Mouse (Mus musculus): Measurements from ENCODE around the gene Jmjd1c. TPM values are rescaled to one million over a fixed set of nuclear protein-coding genes. Genes with fewer than 3 reads are reported as not detected.

Gene Jmjd1c
- 10 to 100 TPM; 52.9 to 57.7 TPM for total RNA-seq (2021)
- long read RNA-seq, experiment 1, full-length matches to known transcripts: 1 of 6 reads
- long read RNA-seq, experiment 1, partial matches to known transcripts: 4 of 6 reads
- long read RNA-seq, experiment 1, other reads (novel, unspliced or antisense): 1 of 6 reads
- long read RNA-seq, experiment 2, partial matches to known transcripts: 0 of 1 reads
- long read RNA-seq, experiment 2, other reads (novel, unspliced or antisense): 1 of 1 reads

DNA sequence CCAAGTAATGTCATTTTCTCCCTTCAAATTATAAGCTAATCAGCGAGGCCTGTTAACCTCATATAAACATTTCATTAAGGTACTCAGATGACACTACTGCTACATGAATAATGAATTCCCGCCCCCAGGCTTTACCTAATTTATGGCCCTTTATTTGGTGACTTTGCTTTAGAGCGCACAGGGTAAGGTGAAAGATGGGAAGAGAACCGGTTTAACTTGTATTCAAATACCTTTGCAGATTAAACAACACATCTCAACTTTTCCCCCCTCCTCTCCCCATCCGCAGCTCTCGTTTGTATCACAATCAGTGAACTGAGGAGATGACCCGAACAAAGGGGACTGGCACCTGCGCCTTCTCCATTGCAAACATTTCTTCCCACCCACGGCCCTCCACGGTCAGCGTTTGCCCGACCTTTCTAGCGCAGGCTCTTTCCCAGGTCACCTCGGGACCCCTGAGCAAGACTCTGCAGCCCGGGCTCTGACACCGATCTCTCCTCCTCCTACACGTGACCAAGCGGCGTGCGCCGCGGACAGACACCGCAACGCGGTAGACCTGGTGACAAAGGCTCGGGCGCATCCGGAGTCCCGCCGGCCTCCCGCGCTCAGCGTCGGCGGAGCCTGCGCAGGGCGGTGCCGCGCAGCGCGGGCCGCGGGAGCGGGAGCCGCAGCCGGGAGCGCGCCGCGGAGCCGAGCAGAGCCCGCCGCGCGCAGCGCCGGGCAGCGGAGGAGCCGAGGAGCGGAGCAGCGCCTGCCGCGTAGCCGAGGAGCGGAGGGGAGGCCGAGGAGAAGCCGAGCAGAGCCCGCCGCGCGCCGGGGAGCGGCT lies at the start of gene Jmjd1c:
Jmjd1c (plus strand) TSS at position 328 of the 823 bp plus-strand sequence.
- DNase-seq: peak; percentile 83 to 85

DNA sequence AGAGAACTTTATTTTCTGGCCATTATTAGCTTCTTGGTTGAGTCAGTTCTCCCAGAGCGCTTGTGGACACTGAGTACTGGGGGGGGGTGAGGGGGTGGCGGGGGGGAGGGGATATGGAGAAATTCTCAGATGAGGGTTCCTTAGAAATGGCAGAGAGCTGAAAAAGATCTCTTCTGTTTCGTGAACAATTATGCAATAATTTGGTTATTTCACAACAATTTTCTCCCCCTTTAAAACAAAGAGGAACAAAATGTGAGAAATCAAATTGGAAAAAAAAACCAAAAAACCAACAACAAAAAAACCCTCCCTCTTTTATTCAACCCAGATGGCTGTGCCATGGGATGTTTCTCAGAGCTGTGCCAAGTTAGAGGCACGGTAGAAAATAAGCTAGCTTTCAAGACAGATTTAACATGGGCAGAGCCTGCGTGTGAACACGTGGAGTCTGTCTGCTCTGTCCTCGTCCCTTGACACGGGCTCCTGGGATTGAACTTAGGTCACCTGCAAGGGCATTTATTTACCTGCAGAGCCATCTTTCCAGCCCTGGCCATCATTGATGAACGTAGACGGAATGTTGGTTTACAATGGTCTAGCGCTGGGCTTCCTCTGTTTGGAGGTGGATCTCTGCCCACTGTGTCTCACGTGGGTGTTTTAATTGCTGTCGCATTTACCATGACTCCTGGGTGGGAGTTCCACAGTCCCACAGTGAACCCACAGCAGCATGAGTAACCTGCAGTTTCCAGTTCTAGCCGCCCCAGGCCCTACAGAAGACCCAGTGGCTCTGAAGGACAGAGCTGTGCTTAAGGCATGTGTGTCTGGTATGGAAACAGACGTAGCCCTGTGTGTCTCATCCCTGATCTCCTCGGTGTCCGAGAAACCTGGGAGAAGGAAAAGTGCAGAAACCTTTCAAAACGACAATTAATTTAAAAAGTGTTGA lies 47.9 kb upstream of the Jmjd1c start:
- DNase-seq: no peak

DNA sequence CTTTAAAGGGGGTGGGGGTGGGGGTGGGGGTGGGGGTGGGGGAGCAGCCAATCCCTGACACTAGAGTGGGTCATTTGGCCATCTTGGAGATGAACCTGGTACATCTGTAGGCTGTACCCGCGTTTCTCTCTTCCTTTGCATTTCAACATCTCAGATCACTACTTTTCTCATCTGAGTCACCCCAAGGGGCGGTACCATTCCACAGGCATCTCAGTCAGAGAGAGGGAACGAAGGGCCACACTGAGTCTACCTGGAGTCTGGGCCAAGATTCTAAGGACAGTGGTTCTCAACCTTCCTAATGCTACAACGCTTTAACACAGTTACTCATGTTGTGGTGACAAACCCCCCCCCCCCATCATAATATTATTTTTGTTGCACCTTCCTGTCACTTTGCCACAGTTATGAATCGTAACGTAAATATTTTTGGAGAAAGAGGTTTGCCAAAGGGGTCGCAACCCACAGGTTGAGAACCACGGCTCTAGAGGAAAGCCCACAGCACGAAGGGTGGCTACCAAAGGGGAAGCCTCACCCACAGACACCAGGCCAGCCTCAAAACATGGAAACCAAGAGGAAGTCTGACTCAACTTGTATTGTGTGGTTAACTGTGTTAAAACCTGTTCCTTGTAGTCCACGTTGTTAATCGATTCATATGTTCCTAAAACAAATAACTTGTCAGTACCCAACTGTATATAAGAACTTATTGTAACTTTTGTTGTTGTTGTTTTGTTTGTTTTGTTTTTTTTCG lies 46.9 kb upstream of the Jmjd1c start:
- no peak for DNase-seq

DNA sequence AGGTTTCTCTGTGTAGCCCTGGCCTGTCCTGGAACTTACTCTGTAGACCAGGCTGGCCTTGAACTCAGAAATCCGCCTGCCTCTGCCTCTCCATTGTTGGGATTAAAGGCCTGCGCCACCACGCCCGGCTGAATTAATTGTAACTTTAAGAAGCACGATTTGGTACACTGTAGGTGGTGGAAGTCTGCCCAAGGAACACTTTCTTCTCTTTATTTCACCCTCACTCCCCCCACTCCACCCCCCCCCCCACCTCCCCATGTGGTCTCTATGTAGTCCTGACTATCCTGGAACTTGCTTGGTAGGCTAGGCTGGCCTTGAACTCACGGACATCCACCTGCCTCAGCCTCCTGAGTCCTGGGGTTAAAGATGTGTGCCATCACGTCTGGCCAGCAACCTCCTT lies 46.3 kb upstream of the Jmjd1c start:
- DNase-seq: no peak

DNA sequence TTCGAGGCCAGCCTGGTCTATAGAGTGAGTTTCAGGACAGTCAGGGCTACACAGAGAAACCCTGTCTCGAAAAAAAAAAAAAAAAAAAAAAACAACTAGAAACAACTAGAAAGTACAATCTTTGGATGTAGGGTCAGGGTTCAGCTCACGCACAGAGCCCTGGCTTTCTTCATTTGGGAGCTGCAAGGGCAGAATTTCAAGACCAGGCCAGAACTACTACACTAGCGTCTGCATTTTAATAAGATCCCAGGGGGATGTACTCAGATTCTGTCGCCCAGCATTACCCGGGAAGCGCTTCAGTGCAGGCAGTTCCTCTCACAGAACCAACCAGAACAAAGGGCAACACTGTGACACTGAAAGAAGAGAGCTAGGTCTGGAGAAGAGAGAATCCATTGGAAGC lies 45.2 kb upstream of the Jmjd1c start:
- no peak for DNase-seq

DNA sequence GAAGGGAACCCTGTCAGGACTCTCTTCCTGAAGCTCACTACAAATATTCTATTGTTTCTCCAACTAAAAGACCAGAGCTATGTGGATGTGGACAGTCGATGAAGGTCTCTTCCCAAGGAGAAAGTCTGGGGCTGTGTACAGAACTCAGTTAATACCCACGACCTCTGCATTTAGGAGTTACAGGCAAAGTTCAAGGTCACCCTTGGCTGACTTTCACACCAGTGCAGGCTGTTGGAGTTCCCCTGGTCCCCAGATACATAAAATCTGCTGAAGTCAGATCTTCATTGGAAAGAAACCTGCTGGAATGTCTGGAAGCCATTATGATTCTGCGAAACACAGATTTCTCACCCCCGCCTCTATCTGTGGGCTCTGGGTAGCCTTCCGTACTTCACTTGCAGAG lies 44.5 kb upstream of the Jmjd1c start:
- DNase-seq: no peak

DNA sequence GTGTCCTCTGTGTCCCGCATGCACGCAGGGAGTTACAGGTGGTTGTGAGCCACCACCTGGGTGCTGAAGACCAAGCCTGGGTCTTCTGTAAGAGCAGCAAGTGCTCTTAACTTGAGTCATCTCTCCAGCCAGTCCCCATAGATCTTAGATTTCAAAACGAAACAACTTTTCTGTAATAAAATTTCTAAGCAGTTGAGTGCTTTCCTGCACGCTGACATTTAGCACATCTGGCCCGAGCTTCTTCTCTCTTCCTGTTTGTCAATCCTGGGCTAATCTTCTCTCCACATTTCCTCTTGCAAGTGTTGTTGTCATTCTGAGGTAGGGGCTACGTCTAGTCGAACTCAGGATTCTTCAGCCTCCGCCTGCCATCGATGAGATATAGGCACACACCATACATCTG lies 43.5 kb upstream of the Jmjd1c start:
- no peak for DNase-seq

DNA sequence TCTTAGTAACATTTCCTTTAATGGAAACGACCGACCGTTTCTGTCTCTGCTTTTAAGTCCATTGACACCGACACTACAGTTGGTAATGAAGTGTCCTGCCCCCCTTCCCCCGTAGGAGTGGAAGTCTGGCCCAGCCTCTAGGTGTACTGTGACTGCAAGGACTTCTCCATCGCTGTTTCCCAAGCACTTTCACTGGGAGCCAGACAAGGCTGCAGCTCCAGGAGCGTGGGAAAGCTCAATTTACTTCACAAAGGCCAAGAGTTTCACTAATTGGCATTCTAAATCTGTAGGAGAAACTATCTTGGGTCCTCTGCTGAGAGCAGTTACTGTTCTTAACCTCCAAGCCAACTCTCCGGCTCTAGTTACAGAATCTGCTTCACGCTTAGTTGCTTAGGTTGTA lies 42.5 kb upstream of the Jmjd1c start:
- no peak for DNase-seq

DNA sequence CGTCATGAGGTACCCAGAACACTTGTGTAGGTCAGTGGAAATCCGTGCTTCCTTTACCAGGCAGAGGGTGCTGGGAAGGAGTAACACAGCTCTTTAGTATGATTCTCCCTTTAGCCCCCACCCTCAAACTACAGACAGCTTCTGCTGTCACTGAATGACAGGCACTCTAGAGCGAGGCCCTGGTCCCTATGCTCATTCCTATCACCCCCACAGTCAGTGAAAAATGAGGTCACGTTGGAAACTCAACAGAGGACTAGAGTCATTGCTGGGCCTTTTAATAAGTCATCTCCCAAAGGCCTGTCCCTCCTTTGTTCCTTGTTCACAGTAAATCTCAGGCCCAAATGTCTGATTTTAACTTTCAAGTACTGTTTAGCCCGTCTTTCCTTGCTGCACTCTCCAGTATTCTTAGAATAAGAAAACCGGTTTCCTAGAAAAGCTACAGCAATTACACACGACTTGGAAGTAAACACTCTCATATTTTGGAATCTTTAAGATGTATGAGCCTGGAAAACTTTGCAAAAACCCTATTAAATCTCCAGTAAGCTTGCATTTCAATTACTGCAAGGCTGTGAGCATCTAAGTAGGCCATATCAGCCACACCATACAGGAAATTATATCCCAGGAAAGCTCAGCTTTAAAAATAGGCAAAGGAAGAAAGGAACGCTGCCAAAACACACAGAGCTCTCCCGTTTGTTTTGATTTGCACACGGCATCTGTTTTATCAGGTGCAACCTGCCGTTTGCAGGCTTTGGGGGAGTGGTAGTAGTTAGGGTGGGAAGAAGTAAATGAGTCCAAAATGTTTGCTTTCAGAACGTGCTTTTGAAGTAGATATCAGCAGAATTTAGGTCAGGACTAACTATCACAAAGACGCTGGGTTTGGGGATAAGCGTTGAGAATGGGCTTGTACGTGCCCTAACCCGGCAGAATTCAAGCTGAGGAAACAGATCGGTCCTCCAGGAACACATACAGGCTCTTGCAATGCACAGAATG lies 39.8 kb upstream of the Jmjd1c start:
- DNase-seq: no peak

DNA sequence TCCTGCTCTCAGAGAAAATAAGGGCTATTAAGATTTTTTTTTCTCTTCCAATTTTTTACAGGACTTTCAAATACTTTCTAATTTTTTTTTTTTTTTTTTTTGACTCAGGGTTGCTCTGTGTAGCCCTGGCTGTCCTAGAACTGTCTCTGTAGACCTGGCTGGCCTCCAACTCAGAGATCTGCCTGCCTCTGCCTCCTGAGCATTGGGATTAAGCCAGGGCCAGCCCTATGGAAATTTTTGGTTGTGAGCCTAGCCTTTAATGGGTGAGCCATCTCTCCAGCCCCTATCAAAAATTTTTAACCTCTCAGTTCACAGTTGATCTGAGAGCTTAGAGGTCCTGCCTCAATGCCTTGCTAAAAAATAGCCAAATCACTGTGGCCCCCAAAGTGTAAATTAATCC lies 38.7 kb upstream of the Jmjd1c start:
- no peak for DNase-seq

DNA sequence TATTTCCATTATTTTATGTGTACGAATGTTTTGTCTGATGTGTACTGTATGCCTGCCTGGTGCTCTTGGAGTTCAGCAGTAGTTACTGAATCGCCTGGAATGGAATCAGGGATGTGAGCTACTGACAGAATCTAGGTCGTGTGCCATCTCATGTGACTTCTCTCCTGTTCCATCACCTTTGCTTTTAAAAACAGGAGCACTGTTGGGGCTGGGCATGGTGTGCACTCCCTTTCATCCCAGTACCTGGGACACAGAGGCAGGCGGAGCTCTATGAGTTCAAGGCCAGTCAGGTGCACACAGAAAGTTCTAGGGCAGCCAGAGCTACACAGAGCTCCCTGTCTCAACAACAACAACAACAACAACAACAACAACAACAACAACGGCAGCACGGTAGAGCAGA lies 38.2 kb upstream of the Jmjd1c start:
- DNase-seq: no peak

DNA sequence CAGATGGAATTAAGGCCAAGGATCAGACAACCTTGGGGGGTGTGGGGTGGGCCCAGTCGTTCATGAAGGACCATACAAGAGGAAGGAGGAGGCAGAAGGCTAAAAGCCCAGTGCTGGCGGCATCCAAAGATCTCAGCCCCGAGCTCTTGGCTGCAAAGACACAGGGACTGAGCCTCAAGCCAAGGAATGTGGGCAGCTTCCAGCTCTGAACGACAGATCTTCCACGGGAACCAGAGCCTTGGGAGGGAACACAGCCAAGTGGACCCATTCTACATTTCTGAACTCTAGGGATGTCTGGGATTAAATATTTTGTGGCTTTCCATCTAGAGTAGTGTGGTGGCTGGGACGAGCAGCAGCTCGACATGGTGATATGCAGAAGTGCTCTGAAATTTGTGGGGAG lies 37.6 kb upstream of the Jmjd1c start:
- peak in 1 of 2 experiments; percentile 54 for DNase-seq

DNA sequence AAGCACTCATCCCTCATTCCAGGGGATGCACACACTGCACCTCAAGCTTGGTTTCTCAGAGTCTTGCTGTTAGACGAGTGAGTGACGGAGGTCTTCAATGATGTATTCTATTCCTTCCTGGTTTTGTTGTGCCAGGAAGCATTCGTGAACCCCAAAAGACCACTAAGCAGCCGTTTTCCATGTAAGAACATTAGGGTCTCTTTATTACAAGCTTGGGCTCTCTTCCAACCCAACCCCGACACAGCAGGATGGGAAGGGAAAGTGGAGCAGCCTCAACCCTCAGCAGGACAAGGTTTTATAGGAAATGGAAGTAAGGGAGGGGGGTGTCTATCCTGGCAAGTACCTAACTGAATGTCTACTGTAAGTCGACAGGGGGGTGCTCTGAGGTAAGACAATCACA lies 37.2 kb upstream of the Jmjd1c start:
- no peak for DNase-seq

DNA sequence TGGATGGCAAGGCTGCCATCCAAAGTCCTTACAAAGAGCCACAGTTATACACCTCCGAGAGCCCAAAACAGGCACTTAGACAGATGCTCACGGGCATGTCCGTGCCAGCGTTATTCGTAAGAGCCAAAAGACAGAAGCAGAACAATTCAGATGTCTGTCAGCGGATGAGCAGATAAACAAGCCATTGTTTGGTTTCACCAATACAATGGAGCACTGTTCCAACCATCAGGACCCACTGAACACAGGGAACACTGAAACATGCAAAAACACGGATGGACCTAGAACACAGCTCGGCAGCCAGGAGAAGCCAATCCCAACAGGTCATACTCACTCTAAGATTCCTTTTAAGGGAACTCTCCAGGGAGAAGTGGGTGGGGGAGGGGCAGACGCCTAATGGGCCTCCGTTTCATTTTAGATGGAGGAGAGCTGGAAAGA lies 34.5 kb upstream of the Jmjd1c start:
- DNase-seq: no peak

DNA sequence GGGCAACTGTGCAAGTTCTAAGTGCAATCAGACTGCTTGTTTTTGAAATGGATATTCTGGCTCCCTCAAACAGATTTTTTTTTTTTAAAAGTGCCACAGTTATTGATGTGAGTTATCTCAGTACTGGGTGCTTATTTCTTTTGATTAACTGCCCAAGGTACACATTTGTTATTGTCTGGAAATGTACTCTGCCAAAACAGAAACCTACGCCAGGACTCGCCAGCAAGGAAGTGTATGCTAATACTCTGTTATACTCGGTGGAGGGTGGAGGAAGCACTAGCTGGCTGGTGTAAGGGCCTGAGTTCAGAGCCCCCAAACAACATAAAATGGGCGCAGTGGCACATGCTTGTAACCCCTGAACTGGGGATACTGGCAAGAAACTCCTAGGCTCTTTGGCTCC lies 34.1 kb upstream of the Jmjd1c start:
- DNase-seq: no peak

DNA sequence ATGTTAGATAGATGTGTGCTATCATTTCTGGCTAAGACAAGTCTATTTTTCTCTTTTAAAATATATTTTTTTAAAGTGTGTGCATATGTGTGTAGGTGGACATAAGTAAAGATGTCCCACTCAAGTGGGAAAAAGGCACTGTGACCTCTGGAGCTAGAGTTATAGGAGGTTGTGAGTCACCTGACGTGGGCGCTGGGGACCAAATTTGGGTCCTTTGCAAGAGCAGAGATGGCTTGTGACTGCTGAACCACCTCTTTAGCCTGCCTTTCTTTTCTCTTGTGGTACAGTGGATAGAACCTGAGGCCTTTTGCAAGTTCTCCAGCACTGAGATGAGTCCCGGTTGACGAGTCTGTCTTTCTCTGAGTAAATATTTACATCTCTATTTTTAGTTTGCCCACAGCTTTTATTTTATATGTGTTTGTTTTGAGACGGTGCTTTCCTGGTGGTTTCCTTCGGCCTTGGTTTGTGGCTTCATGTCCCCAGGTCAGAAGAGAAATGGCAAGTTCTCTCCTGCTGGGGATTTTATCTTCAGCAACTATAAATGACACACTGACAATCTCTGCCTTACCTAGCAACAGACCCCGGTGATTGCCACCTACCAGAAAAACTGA lies 30.5 kb upstream of the Jmjd1c start:
- DNase-seq: no peak

DNA sequence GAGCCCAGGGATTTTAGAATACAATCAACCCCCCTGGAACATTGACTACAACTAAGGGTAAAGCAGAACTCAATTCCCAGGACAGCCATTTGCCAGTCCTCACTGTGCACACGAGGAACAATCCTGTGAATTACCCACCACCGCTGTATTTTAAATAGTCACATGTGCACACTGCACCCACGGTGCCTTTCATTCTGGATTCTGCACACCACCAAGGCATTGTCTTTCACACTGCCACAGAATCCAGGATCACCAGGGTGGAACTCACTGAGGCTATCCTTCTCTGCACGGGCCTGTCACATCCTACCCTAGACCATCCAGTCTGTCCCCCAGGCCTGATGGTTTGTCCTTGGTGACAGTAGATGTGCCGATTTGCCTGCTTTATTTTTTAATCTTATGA lies 30.0 kb upstream of the Jmjd1c start:
- DNase-seq: no peak

DNA sequence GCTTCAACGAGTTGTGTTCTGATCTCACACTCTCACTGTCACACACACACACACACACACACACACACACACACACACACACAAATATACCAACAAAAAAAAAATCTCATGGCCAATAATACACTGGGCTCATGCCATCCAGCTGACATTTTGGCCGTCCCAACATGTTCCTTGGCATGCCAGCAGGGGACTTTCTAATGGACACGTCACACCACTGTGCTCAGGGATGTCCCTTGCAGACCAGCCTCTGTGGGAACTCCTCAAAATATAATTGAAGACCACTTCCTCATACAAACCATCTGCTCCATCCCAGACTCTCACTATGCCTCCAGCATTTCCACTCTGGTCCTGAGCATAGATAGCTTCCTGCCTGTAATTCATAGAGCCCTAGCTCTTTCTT lies 29.5 kb upstream of the Jmjd1c start:
- DNase-seq: no peak

DNA sequence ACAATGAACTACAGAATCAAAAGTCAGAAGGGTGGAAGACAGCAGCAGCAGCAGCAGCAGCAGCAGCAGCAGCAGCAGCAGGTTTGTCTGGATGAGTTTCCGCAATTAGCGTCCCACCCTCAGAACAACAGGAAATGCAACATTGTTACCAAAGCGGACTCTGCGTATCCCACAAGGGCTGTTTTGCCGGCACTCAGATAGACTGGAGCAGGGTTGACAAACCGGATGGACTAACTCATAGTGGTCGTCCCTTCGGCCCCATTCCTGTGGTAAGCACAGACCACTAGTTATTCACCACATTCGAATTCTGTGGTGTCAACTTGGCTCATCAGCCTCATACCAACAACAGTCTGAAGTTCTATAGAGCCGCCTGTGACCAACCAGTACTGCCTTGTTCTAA lies 26.9 kb upstream of the Jmjd1c start:
- DNase-seq: no peak

DNA sequence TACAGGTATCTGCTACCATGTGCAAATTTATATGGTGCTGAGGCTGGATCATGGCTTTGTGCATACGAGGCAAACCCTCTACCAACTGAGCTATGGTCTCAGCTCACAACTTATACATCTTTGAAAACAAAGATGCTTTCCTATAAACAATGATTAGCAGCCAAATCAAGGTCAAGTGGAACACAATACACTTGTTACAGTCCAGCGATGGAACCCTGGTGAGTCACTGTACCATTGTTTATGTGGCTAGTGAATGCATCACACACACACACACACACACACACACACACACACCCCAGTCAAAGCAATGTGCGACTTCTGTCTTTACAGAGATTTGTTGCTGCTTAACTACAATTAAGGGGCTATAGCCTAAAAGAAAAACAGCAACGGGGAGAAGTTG lies 24.5 kb upstream of the Jmjd1c start:
- no peak for DNase-seq
